Mouse (Mus musculus) midbrain, postnatal 0 days (tissue): ENCODE data around the gene Wdr82. TPM values are rescaled to one million over a fixed set of nuclear protein-coding genes. Genes with fewer than 3 reads are reported as not detected.

Experiments
- ATAC-seq: fragments of 200-750 bp; cut with Nextera tagmentation; 2 replicates; pipeline ENCODE4 v1.8.0; 2017; ENCODE audit warnings: moderate number of reproducible peaks, mild to moderate bottlenecking, moderate TSS enrichment, moderate library complexity; ENCODE audit not compliant: low FRiP score
- DNase-seq: peaks from one replicate; pipeline ENCODE4 v3.0.0-alpha.2; 2015; ENCODE audit warnings: low spot score
- H3K27ac ChIP-seq: fragments of 300-500 bp; sonication (generic); 2 replicates; pipeline ENCODE4 v1.5.1; 2014; ENCODE audit warnings: low read depth, mild to moderate bottlenecking, low read length, mixed read lengths
- H3K27me3 ChIP-seq: fragments of 300-500 bp; sonication (generic); 2 replicates; pipeline ENCODE4 v1.6.1; 2014; ENCODE audit warnings: low read length, control low read depth, mixed read lengths; ENCODE audit not compliant: insufficient read depth
- H3K36me3 ChIP-seq: fragments of 300-500 bp; sonication (generic); 2 replicates; pipeline ENCODE4 v1.6.1; 2014; ENCODE audit warnings: low read length, control low read depth, mixed read lengths; ENCODE audit not compliant: insufficient read depth
- H3K4me1 ChIP-seq: fragments of 300-500 bp; sonication (generic); 2 replicates; pipeline ENCODE4 v1.6.1; 2014; ENCODE audit warnings: mild to moderate bottlenecking, control low read depth, antibody characterized with exemption, low read length, mixed read lengths; ENCODE audit not compliant: insufficient read depth
- H3K4me2 ChIP-seq: fragments of 300-500 bp; sonication (generic); 2 replicates; pipeline ENCODE4 v1.6.1; 2014; ENCODE audit warnings: low read depth, mild to moderate bottlenecking, low read length, mixed read lengths; ENCODE audit not compliant: poor library complexity, severe bottlenecking
- H3K4me3 ChIP-seq: fragments of 300-500 bp; sonication (generic); 2 replicates; pipeline ENCODE4 v1.5.1; 2014; ENCODE audit warnings: low read depth, mild to moderate bottlenecking, low read length, moderate library complexity
- H3K9ac ChIP-seq: fragments of 300-500 bp; sonication (generic); replicated peaks from 2 replicates; pipeline ENCODE4 v1.6.1; 2014; ENCODE audit warnings: mild to moderate bottlenecking, low read length, moderate library complexity, mixed read lengths; ENCODE audit not compliant: poor library complexity, severe bottlenecking
- H3K9me3 ChIP-seq: fragments of 300-500 bp; sonication (generic); 2 replicates; pipeline ENCODE4 v1.6.1; 2016; ENCODE audit warnings: low read length, control low read depth
- CTCF ChIP-seq: IDR thresholded peaks from 2 replicates; pipeline ENCODE4 v1.5.1; 2016; ENCODE audit warnings: antibody characterized with exemption, mild to moderate bottlenecking
- WGBS: fragments of 180-500 bp; shearing (Covaris S2); extraction: QIAGEN DNeasy Blood & Tissue Kit; methylation state at CpG from one replicate; pipeline ENCODE4 v1.1.7; 2014; 5-methylcytosine and 5-hydroxymethylcytosine counted together
- polyA plus RNA-seq: library from polyadenylated mRNA; unstranded; fragments of >200 nt; fragmentation: Nextera tagmentation; extraction: Ambion mirVana; gene quantifications from 2 replicates; pipeline ENCODE4 v1.2.1, GENCODE M21; 2015
- total RNA-seq: library from RNA; depleted of rRNA; stranded (reverse); fragments of >200 nt; gene quantifications from 2 replicates; pipeline ENCODE4 v1.2.3, GENCODE M21; 2014; rRNA removed

Wdr82 gene
- total RNA-seq (245 and 261 TPM in 2 replicates), polyA plus RNA-seq (30.6 and 31.7 TPM in 2 replicates)

- H3K4me2 ChIP-seq = peak within 1 kb of the TSS; percentile 72
- no peaks in the 10 kb centered on the region for H3K9me3 ChIP-seq
- H3K27ac ChIP-seq = peak within 1 kb of the TSS; percentile 98
- H3K9ac ChIP-seq = peak within 1 kb of the TSS; percentile 96
- peak within 1 kb of the TSS; percentile 98 for H3K4me3 ChIP-seq
- WGBS = under 1% methylated on average over 77 of the region's 81 CpGs
- H3K36me3 ChIP-seq = no peaks in the 10 kb centered on the region
- H3K27me3 ChIP-seq = no peaks in the 10 kb centered on the region
- TF ChIP-seq CTCF = no peak
- peak; percentile 92 for ATAC-seq
- H3K4me1 ChIP-seq = peaks cover 23% of the 10 kb centered on the region
- peak; percentile 91 for DNase-seq
Observed at GRCm38 (mm10) chr9:106170556-106171345, at the start of gene Wdr82. Gene Wdr82, plus strand, starts transcription at chr9:106170928.

GRCm38 (mm10) chr9:106123599-106123998 lies 47.1 kb upstream of the Wdr82 start:
- DNase-seq (peak; percentile 62), ATAC-seq (no peak)
- Histone ChIP-seq H3K4me3 (no peak overlapping the region), H3K27me3 (no peaks in the 10 kb centered on the region), H3K9ac (no peak overlapping the region), H3K4me2 (no peak overlapping the region), H3K4me1 (peaks cover 12% of the 10 kb centered on the region), H3K27ac (no peak overlapping the region), H3K36me3 (no peaks in the 10 kb centered on the region), H3K9me3 (0 out of 2 replicates have a peak, but pooled peaks cover 3% of the 10 kb centered on the region)
- 49% methylated on average over 4 of the region's 4 CpGs for WGBS
- TF ChIP-seq CTCF = peak; percentile 85

- peak overlapping the region; percentile 59; the same call in 1 of the 2 replicates for H3K27ac ChIP-seq
- H3K4me3 ChIP-seq = no peak overlapping the region
- no peak overlapping the region for H3K4me2 ChIP-seq
- TF ChIP-seq CTCF = no peak
- H3K4me1 ChIP-seq = peaks cover 12% of the 10 kb centered on the region
- ATAC-seq = peak; percentile 82
- no peaks in the 10 kb centered on the region for H3K27me3 ChIP-seq
- no peaks in the 10 kb centered on the region for H3K36me3 ChIP-seq
- H3K9ac ChIP-seq = no peak overlapping the region
- DNase-seq = peak; percentile 91
- WGBS = 0% methylated on average over 2 of the region's 2 CpGs
- H3K9me3 ChIP-seq = 0 out of 2 replicates have a peak, but pooled peaks cover 3% of the 10 kb centered on the region
Observed at GRCm38 (mm10) chr9:106126786-106127251, 43.9 kb upstream of the Wdr82 start.

- Histone ChIP-seq H3K9me3 (0 out of 2 replicates have a peak, but pooled peaks cover 3% of the 10 kb centered on the region), H3K4me1 (peaks cover 12% of the 10 kb centered on the region), H3K27me3 (no peaks in the 10 kb centered on the region), H3K27ac (no peak overlapping the region), H3K4me2 (no peak overlapping the region), H3K4me3 (no peak overlapping the region), H3K9ac (no peak overlapping the region), H3K36me3 (no peaks in the 10 kb centered on the region)
- WGBS = 93% methylated on average over 2 of the region's 2 CpGs
- DNase-seq = no peak
- TF ChIP-seq CTCF = no peak
- ATAC-seq = no peak
Observed at GRCm38 (mm10) chr9:106129072-106129471, 41.7 kb upstream of the Wdr82 start.

- no peaks in the 10 kb centered on the region for H3K9me3 ChIP-seq
- 78% methylated on average over 7 of the region's 7 CpGs for WGBS
- no peak for DNase-seq
- H3K27ac ChIP-seq = no peak overlapping the region
- no peak overlapping the region for H3K9ac ChIP-seq
- no peaks in the 10 kb centered on the region for H3K27me3 ChIP-seq
- H3K4me2 ChIP-seq = no peak overlapping the region
- H3K4me3 ChIP-seq = no peak overlapping the region
- no peak for ATAC-seq
- H3K4me1 ChIP-seq = peaks cover 12% of the 10 kb centered on the region
- H3K36me3 ChIP-seq = no peaks in the 10 kb centered on the region
- no peak for TF ChIP-seq CTCF
Observed at GRCm38 (mm10) chr9:106130250-106130649, 40.5 kb upstream of the Wdr82 start.

GRCm38 (mm10) chr9:106137671-106138216 lies 33.0 kb upstream of the Wdr82 start:
- ATAC-seq (no peak), DNase-seq (no peak)
- no peak overlapping the region for H3K4me2 ChIP-seq
- no peaks in the 10 kb centered on the region for H3K4me1 ChIP-seq
- H3K4me3 ChIP-seq = no peak overlapping the region
- no peaks in the 10 kb centered on the region for H3K9me3 ChIP-seq
- no peak overlapping the region for H3K9ac ChIP-seq
- 45% methylated on average over 10 of the region's 10 CpGs for WGBS
- H3K36me3 ChIP-seq = no peaks in the 10 kb centered on the region
- H3K27me3 ChIP-seq = no peaks in the 10 kb centered on the region
- no peak overlapping the region for H3K27ac ChIP-seq
- TF ChIP-seq CTCF = no peak
